Mouse (Mus musculus) kidney, postnatal 0 days (tissue): ENCODE results near the gene Mylk. TPM values are rescaled to one million over a fixed set of nuclear protein-coding genes. Genes with fewer than 3 reads are reported as not detected.

Experiments
- ATAC-seq: fragments of 200-750 bp; cut with Nextera tagmentation; replicated peaks from 2 replicates; pipeline ENCODE4 v1.8.0; 2017; ENCODE audit warnings: low read depth, moderate number of reproducible peaks, moderate TSS enrichment, moderate library complexity; ENCODE audit not compliant: low FRiP score
- DNase-seq: peaks from one replicate; pipeline ENCODE4 v3.0.0-alpha.2; 2016; ENCODE audit warnings: low spot score
- H3K27ac ChIP-seq: fragments of 300-500 bp; sonication (generic); 2 replicates; pipeline ENCODE4 v1.5.1; 2014; ENCODE audit warnings: mild to moderate bottlenecking
- H3K27me3 ChIP-seq: fragments of 300-500 bp; sonication (generic); 2 replicates; pipeline ENCODE4 v1.6.1; 2014; ENCODE audit warnings: low read length, mixed read lengths; ENCODE audit not compliant: insufficient read depth
- H3K36me3 ChIP-seq: fragments of 300-500 bp; sonication (generic); 2 replicates; pipeline ENCODE4 v1.6.1; 2014; ENCODE audit warnings: low read length, mixed read lengths; ENCODE audit not compliant: insufficient read depth
- H3K4me1 ChIP-seq: fragments of 300-500 bp; sonication (generic); replicated peaks from 2 replicates; pipeline ENCODE4 v1.6.1; 2014; ENCODE audit warnings: antibody characterized with exemption, low read length, mixed read lengths; ENCODE audit not compliant: insufficient read depth
- H3K4me2 ChIP-seq: fragments of 300-500 bp; sonication (generic); 2 replicates; pipeline ENCODE4 v1.6.1; 2014; ENCODE audit warnings: mild to moderate bottlenecking, low read length, moderate library complexity, mixed read lengths
- H3K4me3 ChIP-seq: fragments of 300-500 bp; sonication (generic); replicated peaks from 2 replicates; pipeline ENCODE4 v1.5.1; 2014; ENCODE audit warnings: low read depth, low read length
- H3K9ac ChIP-seq: fragments of 300-500 bp; sonication (generic); 2 replicates; pipeline ENCODE4 v1.6.1; 2014; ENCODE audit warnings: low read depth, low read length
- H3K9me3 ChIP-seq: fragments of 300-500 bp; sonication (generic); replicated peaks from 2 replicates; pipeline ENCODE4 v1.6.1; 2016; ENCODE audit warnings: low read length, inconsistent platforms, mixed read lengths
- CTCF ChIP-seq: IDR thresholded peaks from 2 replicates; pipeline ENCODE4 v1.5.1; 2016; ENCODE audit warnings: antibody characterized with exemption, low read depth, mild to moderate bottlenecking, moderate library complexity
- whole genome bisulfite sequencing: fragments of 180-500 bp; shearing (Covaris S2); extraction: QIAGEN DNeasy Blood & Tissue Kit; methylation state at CpG from one replicate; pipeline ENCODE4 v1.1.7; 2014; 5-methylcytosine and 5-hydroxymethylcytosine counted together
- polyA plus RNA-seq: library from polyadenylated mRNA; unstranded; fragments of >200 nt; fragmentation: Nextera tagmentation; extraction: Ambion mirVana; gene quantifications from 2 replicates; pipeline ENCODE4 v1.2.1, GENCODE M21; 2015

Mylk gene
- polyA plus RNA-seq, 1 experiment from 2014 or later, result 68.5 TPM

DNA sequence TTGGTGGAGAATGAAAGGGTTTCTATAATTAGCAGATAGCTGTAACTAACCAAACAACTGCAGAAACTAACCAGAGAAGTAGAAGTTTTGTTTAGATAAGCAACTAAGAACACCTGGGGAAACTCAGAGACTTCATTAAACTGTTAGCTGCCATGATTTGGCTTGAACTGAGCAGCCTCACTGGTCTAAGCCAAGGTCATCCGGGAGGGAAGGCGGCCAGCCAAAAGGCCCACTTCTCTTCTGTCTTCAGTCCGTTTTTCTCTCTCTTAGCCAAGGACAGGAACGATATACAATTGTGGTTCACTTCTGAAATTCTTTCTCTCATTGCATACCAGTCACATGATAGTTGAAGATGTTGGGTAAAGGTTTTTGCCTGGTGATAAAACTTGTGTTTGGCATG is 217.3 kb downstream of the Mylk start:
- ATAC-seq (no peak), DNase-seq (peak; percentile 70)
- WGBS, result 45% methylated on average over 4 of the region's 4 CpGs
- 0 out of 2 replicates have a peak, but pooled peaks cover 9% of the 10 kb centered on the region for H3K36me3 ChIP-seq
- H3K4me1 ChIP-seq, result peaks cover 49% of the 10 kb centered on the region
- no peak for TF ChIP-seq CTCF
- H3K27me3 ChIP-seq, result no peaks in the 10 kb centered on the region
- H3K4me3 ChIP-seq, result no peak overlapping the region
- H3K4me2 ChIP-seq, result no peak overlapping the region
- H3K9ac ChIP-seq, result no peak overlapping the region
- H3K9me3 ChIP-seq, result no peaks in the 10 kb centered on the region
- H3K27ac ChIP-seq, result peak overlapping the region; percentile 51

GRCm38 (mm10) chr16:34963008-34963407 is 218.0 kb downstream of the Mylk start:
- H3K27me3 ChIP-seq, result no peaks in the 10 kb centered on the region
- H3K4me2 ChIP-seq, result no peak overlapping the region
- H3K9me3 ChIP-seq, result no peaks in the 10 kb centered on the region
- ATAC-seq (no peak), DNase-seq (peak; percentile 80)
- no peak overlapping the region for H3K9ac ChIP-seq
- 4% methylated on average over 4 of the region's 4 CpGs for WGBS
- H3K27ac ChIP-seq, result peak overlapping the region; percentile 51; the same call in 1 of the 2 replicates
- H3K36me3 ChIP-seq, result 0 out of 2 replicates have a peak, but pooled peaks cover 9% of the 10 kb centered on the region
- H3K4me1 ChIP-seq, result peaks cover 46% of the 10 kb centered on the region
- no peak overlapping the region for H3K4me3 ChIP-seq
- no peak for TF ChIP-seq CTCF

- peak; percentile 74 for DNase-seq
- H3K4me3 ChIP-seq, result no peak overlapping the region
- peak; percentile 43; the same call in 1 of the 2 replicates for ATAC-seq
- no peak overlapping the region for H3K9ac ChIP-seq
- H3K9me3 ChIP-seq, result no peaks in the 10 kb centered on the region
- H3K4me2 ChIP-seq, result no peak overlapping the region; the same call in 1 of the 2 replicates
- H3K27me3 ChIP-seq, result no peaks in the 10 kb centered on the region
- peak overlapping the region; percentile 51 for H3K27ac ChIP-seq
- H3K36me3 ChIP-seq, result peaks cover 18% of the 10 kb centered on the region; the same call in 1 of the 2 replicates
- 39% methylated on average over 5 of the region's 5 CpGs for WGBS
- H3K4me1 ChIP-seq, result peaks cover 23% of the 10 kb centered on the region
- TF ChIP-seq CTCF, result no peak
Observed at GRCm38 (mm10) chr16:34966620-34967081, 221.6 kb downstream of the Mylk start.

DNA sequence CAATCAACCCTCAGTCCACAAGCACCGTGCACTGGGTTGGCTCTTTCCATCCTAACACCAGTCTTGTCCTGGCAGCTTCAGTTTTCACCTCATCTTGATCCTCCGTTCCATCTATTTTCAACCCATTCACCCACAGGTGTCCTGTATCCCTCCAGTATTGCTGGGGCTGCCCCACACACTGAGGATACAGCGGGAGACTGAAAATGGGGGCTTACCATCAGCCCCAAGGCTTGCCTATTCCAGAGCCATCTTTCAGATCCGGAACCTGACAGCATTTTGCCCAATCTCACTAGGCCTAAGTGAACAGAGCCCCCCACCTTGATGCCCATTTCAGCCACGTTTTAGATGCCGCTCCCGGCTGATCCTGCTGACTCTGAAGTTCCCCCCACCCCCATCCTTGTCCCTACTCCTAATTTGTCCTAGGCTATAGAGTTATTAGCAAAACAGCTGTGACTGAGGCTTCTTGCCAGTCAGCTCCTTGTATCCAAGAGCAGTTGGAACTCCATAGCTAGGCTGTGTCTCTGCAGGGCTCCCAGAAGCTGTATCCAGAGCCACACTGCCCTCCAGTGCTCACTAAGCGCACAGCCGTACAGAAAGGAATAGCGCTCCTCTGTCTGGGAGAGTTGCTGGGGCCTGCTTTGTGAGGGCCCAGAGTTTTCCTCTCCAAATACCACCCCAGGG is 222.2 kb downstream of the Mylk start:
- Histone ChIP-seq H3K9me3 (no peaks in the 10 kb centered on the region), H3K4me3 (no peak overlapping the region), H3K27me3 (no peaks in the 10 kb centered on the region), H3K36me3 (peaks cover 22% of the 10 kb centered on the region; the same call in 1 of the 2 replicates), H3K4me2 (no peak overlapping the region), H3K27ac (peak overlapping the region; percentile 51), H3K9ac (no peak overlapping the region), H3K4me1 (peaks cover 19% of the 10 kb centered on the region)
- ATAC-seq (peak; percentile 61), DNase-seq (peak; percentile 96)
- 46% methylated on average over 10 of the region's 10 CpGs for WGBS
- TF ChIP-seq CTCF, result peak; percentile 94

DNA sequence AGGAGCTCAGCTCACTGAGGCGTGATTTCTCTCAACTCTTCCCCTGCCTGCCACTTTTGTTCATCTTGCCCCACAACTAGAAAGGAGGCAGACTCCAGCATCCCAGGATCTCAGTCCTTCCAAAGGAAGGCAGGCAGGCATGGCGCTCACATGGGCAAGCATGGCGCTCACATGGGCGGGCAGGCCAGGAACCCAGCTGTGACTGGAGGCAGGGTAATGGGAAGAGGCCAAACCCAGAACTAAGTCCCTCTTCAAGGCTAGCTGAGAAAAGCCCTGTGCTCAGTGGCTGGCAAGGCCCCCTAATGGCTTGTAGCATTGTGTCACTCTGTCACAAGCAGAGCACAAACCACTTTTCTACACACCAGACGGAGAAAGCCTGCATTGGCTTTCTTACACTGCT is 223.2 kb downstream of the Mylk start:
- ATAC-seq, result no peak
- H3K4me1 ChIP-seq, result peaks cover 10% of the 10 kb centered on the region
- no peak overlapping the region for H3K9ac ChIP-seq
- H3K4me2 ChIP-seq, result no peak overlapping the region
- no peak for DNase-seq
- H3K36me3 ChIP-seq, result peaks cover 24% of the 10 kb centered on the region; the same call in 1 of the 2 replicates
- TF ChIP-seq CTCF, result no peak
- 87% methylated on average over 5 of the region's 5 CpGs for WGBS
- H3K27me3 ChIP-seq, result no peaks in the 10 kb centered on the region
- H3K4me3 ChIP-seq, result no peak overlapping the region
- no peaks in the 10 kb centered on the region for H3K9me3 ChIP-seq
- H3K27ac ChIP-seq, result no peak overlapping the region

- Histone ChIP-seq H3K9me3 (no peaks in the 10 kb centered on the region), H3K27ac (no peak overlapping the region), H3K4me3 (no peak overlapping the region), H3K36me3 (peaks cover 19% of the 10 kb centered on the region; the same call in 1 of the 2 replicates), H3K27me3 (no peaks in the 10 kb centered on the region), H3K4me1 (no peaks in the 10 kb centered on the region), H3K9ac (no peak overlapping the region), H3K4me2 (no peak overlapping the region)
- DNase-seq (no peak), ATAC-seq (no peak)
- WGBS, result 67% methylated on average over 12 of the region's 12 CpGs
- no peak for TF ChIP-seq CTCF
Observed at GRCm38 (mm10) chr16:34972471-34972870, 227.5 kb downstream of the Mylk start.
